8 mouse cellular contexts compared by ENCODE assay signal in genomic region chr10:80145896-80146295, GRCm38 (mm10). TPM values are rescaled to one million over a fixed set of nuclear protein-coding genes. Genes with fewer than 3 reads are reported as not detected.
DNase-seq lines count a peak whose midpoint lies in the region; ATAC-seq and TF ChIP-seq lines count a peak whose summit lies in the region.

No protein-coding gene starts in this region.

- H3K9ac ChIP-seq in hindbrain, embryonic 11.5 days (ENCODE audit: low read depth, low read length), result no peak overlapping the region
- H3K9ac ChIP-seq in heart, adult 2 months (ENCODE audit: low read depth, low read length), result no peak overlapping the region

- no peak for DNase-seq in hindbrain, embryonic 10.5 days (ENCODE audit: low spot score)
- no peak for DNase-seq in hindbrain, embryonic 11.5 days (ENCODE audit: low spot score)
- DNase-seq in brain, adult 2 months (ENCODE audit: low read depth, low spot score), result peak; percentile 59
- peak; percentile 73 to 77 for DNase-seq in heart, adult 2 months
- DNase-seq in kidney, adult 18-20 months, result peak; percentile 79
- peak; percentile 66 for DNase-seq in lung, adult 2 months
- DNase-seq in left cerebral cortex, postnatal 36 days (ENCODE audit: low spot score in 2 of 2), result no peak

- peaks cover 53% of the 10 kb centered on the region for H3K36me3 ChIP-seq in hindbrain, embryonic 10.5 days
- H3K36me3 ChIP-seq in hindbrain, embryonic 11.5 days (ENCODE audit: control insufficient read depth, insufficient read depth, low read length), result no peaks in the 10 kb centered on the region
- H3K36me3 ChIP-seq in heart, adult 2 months (ENCODE audit: control insufficient read depth, insufficient read depth, low read length), result no peaks in the 10 kb centered on the region

- H3K4me2 ChIP-seq in hindbrain, embryonic 11.5 days (replicated peaks; ENCODE audit: low read depth, low read length), result no peak overlapping the region

- H3K4me3 ChIP-seq in hindbrain, embryonic 10.5 days, result peak overlapping the region; percentile 99; the same call in 1 of the 2 replicates
- H3K4me3 ChIP-seq in hindbrain, embryonic 11.5 days (ENCODE audit: low read depth, low read length), result no peak overlapping the region
- H3K4me3 ChIP-seq in heart, adult 2 months, result no peak overlapping the region
- H3K4me3 ChIP-seq in lung, adult 2 months (replicated peaks; ENCODE audit: extremely low read depth, low read depth, low read length), result no peak overlapping the region

- no peak for ATAC-seq in hindbrain, embryonic 11.5 days (ENCODE audit: low FRiP score)
- ATAC-seq in CD4-positive, CD25-positive, alpha-beta regulatory T cell, adult 4 months, result no peak

- intact Hi-C loops in heart, adult 2 months (cut with DNase I), result loop anchor here (1.0 to 2.0 kb wide), 2 partner anchors 19 to 79 kb away; partner anchors contain the start of gene Cirbp
- intact Hi-C loops in left cerebral cortex, postnatal 36 days (cut with DNase I), result no loop called here

- H3K4me1 ChIP-seq in hindbrain, embryonic 10.5 days (replicated peaks), result peaks cover 75% of the 10 kb centered on the region
- H3K4me1 ChIP-seq in hindbrain, embryonic 11.5 days (replicated peaks; ENCODE audit: control insufficient read depth, insufficient read depth, low read length), result peaks cover 7% of the 10 kb centered on the region
- H3K4me1 ChIP-seq in heart, adult 2 months (ENCODE audit: control insufficient read depth, insufficient read depth, low read length), result peaks cover 18% of the 10 kb centered on the region
- H3K4me1 ChIP-seq in lung, adult 2 months (ENCODE audit: control insufficient read depth, insufficient read depth, low read length), result peaks cover 13% of the 10 kb centered on the region

- no peaks in the 10 kb centered on the region for H3K27me3 ChIP-seq in hindbrain, embryonic 10.5 days (ENCODE audit: insufficient read depth, poor library complexity, severe bottlenecking)
- no peaks in the 10 kb centered on the region for H3K27me3 ChIP-seq in hindbrain, embryonic 11.5 days (ENCODE audit: control insufficient read depth, insufficient read depth, low read length)
- no peaks in the 10 kb centered on the region for H3K27me3 ChIP-seq in heart, adult 2 months (ENCODE audit: control insufficient read depth, insufficient read depth, low read length)

- H3K9me3 ChIP-seq in hindbrain, embryonic 10.5 days, result no peaks in the 10 kb centered on the region
- H3K9me3 ChIP-seq in hindbrain, embryonic 11.5 days (ENCODE audit: control insufficient read depth, low read length), result no peaks in the 10 kb centered on the region

- no peak for TF ChIP-seq EP300 in heart, adult 2 months (IDR thresholded peaks at IDR 0.05; ENCODE audit: insufficient read depth, low read depth, low read length)

- TF ChIP-seq CTCF in heart, adult 2 months (IDR thresholded peaks at IDR 0.05), result no peak
- TF ChIP-seq CTCF in lung, adult 2 months (IDR thresholded peaks at IDR 0.05; ENCODE audit: insufficient read depth, low read length), result no peak

- TF ChIP-seq POLR2A in heart, adult 2 months (IDR thresholded peaks at IDR 0.05; ENCODE audit: insufficient read depth, low read depth, low read length), result no peak
- TF ChIP-seq POLR2A in lung, adult 2 months (IDR thresholded peaks at IDR 0.05; ENCODE audit: borderline replicate concordance, extremely low read depth, low read depth, low read length), result no peak

- WGBS in hindbrain, embryonic 10.5 days, result 87% methylated on average over 6 of the region's 6 CpGs
- 84% methylated on average over 4 of the region's 6 CpGs for WGBS in hindbrain, embryonic 11.5 days
- WGBS in heart, adult 2 months, result 63% methylated on average over 6 of the region's 6 CpGs
- WGBS in lung, adult 2 months, result 58% methylated on average over 6 of the region's 6 CpGs

- H3K27ac ChIP-seq in hindbrain, embryonic 10.5 days, result peak overlapping the region; percentile 100
- H3K27ac ChIP-seq in hindbrain, embryonic 11.5 days (ENCODE audit: low read depth, low read length), result no peak overlapping the region
- peak overlapping the region; percentile 93 for H3K27ac ChIP-seq in heart, adult 2 months

- H3K79me2 ChIP-seq in heart, adult 2 months (replicated peaks; ENCODE audit: control insufficient read depth, insufficient read depth, low read length), result peaks cover 4% of the 10 kb centered on the region

RNA-seq across cellular contexts. Expression of gene Midn, which starts 2.2 kb away (rescaled TPM):
- polyA plus RNA-seq in hindbrain, embryonic 10.5 days (2016; fragmentation: Nextera tagmentation; extraction: Ambion mirVana), result 22.3 and 24.6 TPM in 2 replicates
- 66.7 and 67.1 TPM in 2 replicates for polyA plus RNA-seq in hindbrain, embryonic 11.5 days (2014; fragmentation: Nextera tagmentation; extraction: Ambion mirVana)
- total RNA-seq in heart, adult 2 months (2021), result 100 to 1,000 TPM in 1 of 2 experiments, 10 to 100 TPM in 1; 96.2 to 102 TPM
- polyA plus RNA-seq in heart, adult 2 months (2012; rRNA removed), result 50.1 and 74.5 TPM in 2 replicates
- 110 and 150 TPM in 2 replicates for polyA plus RNA-seq in lung, adult 2 months (2012; rRNA removed)
- polyA plus RNA-seq in CD4-positive, CD25-positive, alpha-beta regulatory T cell, adult 4 months (2017; shearing (Covaris generic)), result 1 to 10 TPM; 4.6 to 8.2 TPM
- 10 to 100 TPM; 76.2 to 78.8 TPM for total RNA-seq in left cerebral cortex, postnatal 36 days (2021)

RNA-seq across cellular contexts. Expression of gene Cbarp, which starts 5.3 kb away (rescaled TPM):
- polyA plus RNA-seq in hindbrain, embryonic 10.5 days (2016; fragmentation: Nextera tagmentation; extraction: Ambion mirVana), result 7.1 and 15.0 TPM in 2 replicates
- polyA plus RNA-seq in hindbrain, embryonic 11.5 days (2014; fragmentation: Nextera tagmentation; extraction: Ambion mirVana), result 15.1 and 16.7 TPM in 2 replicates
- 1 to 10 TPM; 3.9 to 4.9 TPM for total RNA-seq in heart, adult 2 months (2021)
- polyA plus RNA-seq in heart, adult 2 months (2012; rRNA removed), result 3.0 and 4.3 TPM in 2 replicates
- polyA plus RNA-seq in lung, adult 2 months (2012; rRNA removed), result 29.9 and 31.5 TPM in 2 replicates
- 1 to 10 TPM; 1.3 to 1.4 TPM for polyA plus RNA-seq in CD4-positive, CD25-positive, alpha-beta regulatory T cell, adult 4 months (2017; shearing (Covaris generic))
- 100 to 1,000 TPM; 431 to 463 TPM for total RNA-seq in left cerebral cortex, postnatal 36 days (2021)

RNA-seq across cellular contexts. Expression of gene Atp5d, which starts 7.5 kb away (rescaled TPM):
- polyA plus RNA-seq in hindbrain, embryonic 10.5 days (2016; fragmentation: Nextera tagmentation; extraction: Ambion mirVana), result 484 and 504 TPM in 2 replicates
- polyA plus RNA-seq in hindbrain, embryonic 11.5 days (2014; fragmentation: Nextera tagmentation; extraction: Ambion mirVana), result 364 and 371 TPM in 2 replicates
- total RNA-seq in heart, adult 2 months (2021), result 1,000 to 10,000 TPM; 1,015 to 1,150 TPM
- 1,139 and 1,938 TPM in 2 replicates for polyA plus RNA-seq in heart, adult 2 months (2012; rRNA removed)
- polyA plus RNA-seq in lung, adult 2 months (2012; rRNA removed), result 709 and 1,054 TPM in 2 replicates
- 100 to 1,000 TPM; 303 to 370 TPM for polyA plus RNA-seq in CD4-positive, CD25-positive, alpha-beta regulatory T cell, adult 4 months (2017; shearing (Covaris generic))
- total RNA-seq in left cerebral cortex, postnatal 36 days (2021), result 100 to 1,000 TPM; 334 to 384 TPM

RNA-seq across cellular contexts. Expression of gene Cirbp, which starts 19.9 kb away (rescaled TPM):
- polyA plus RNA-seq in hindbrain, embryonic 10.5 days (2016; fragmentation: Nextera tagmentation; extraction: Ambion mirVana), result 95.3 and 153 TPM in 2 replicates
- polyA plus RNA-seq in hindbrain, embryonic 11.5 days (2014; fragmentation: Nextera tagmentation; extraction: Ambion mirVana), result 83.4 and 90.4 TPM in 2 replicates
- total RNA-seq in heart, adult 2 months (2021), result 10 to 100 TPM; 34.2 to 43.2 TPM
- 62.5 and 85.8 TPM in 2 replicates for polyA plus RNA-seq in heart, adult 2 months (2012; rRNA removed)
- 162 and 200 TPM in 2 replicates for polyA plus RNA-seq in lung, adult 2 months (2012; rRNA removed)
- polyA plus RNA-seq in CD4-positive, CD25-positive, alpha-beta regulatory T cell, adult 4 months (2017; shearing (Covaris generic)), result 100 to 1,000 TPM; 124 to 272 TPM
- 10 to 100 TPM; 94.7 to 96.7 TPM for total RNA-seq in left cerebral cortex, postnatal 36 days (2021)

RNA-seq across cellular contexts. Expression of gene 1600002K03Rik, which starts 26.8 kb away (rescaled TPM):
- polyA plus RNA-seq in hindbrain, embryonic 10.5 days (2016; fragmentation: Nextera tagmentation; extraction: Ambion mirVana), result 12.9 and 14.4 TPM in 2 replicates
- 7.6 and 9.4 TPM in 2 replicates for polyA plus RNA-seq in hindbrain, embryonic 11.5 days (2014; fragmentation: Nextera tagmentation; extraction: Ambion mirVana)
- 1 to 10 TPM; 5.9 to 6.0 TPM for total RNA-seq in heart, adult 2 months (2021)
- polyA plus RNA-seq in heart, adult 2 months (2012; rRNA removed), result 5.6 and 6.3 TPM in 2 replicates
- polyA plus RNA-seq in lung, adult 2 months (2012; rRNA removed), result 11.2 and 14.0 TPM in 2 replicates
- polyA plus RNA-seq in CD4-positive, CD25-positive, alpha-beta regulatory T cell, adult 4 months (2017; shearing (Covaris generic)), result 10 to 100 TPM; 21.6 to 23.5 TPM
- total RNA-seq in left cerebral cortex, postnatal 36 days (2021), result 1 to 10 TPM; 7.5 to 7.6 TPM

Comparison
In these comparisons a context has a peak if more than half of its experiments do, and no peak if none do; other contexts are left out.
1. DNase-seq: peak in brain, adult 2 months (single experiment), heart, adult 2 months (2 of 2), kidney, adult 18-20 months (single experiment) and lung, adult 2 months (single experiment); none in hindbrain, embryonic 10.5 days (single experiment), hindbrain, embryonic 11.5 days (single experiment) and left cerebral cortex, postnatal 36 days (0 of 2).